Mouse (Mus musculus) MEL (cell line): ENCODE results near the gene Kctd11.

Experiments
- CHD2 ChIP-seq: IDR thresholded peaks from 2 replicates; pipeline ENCODE4 v1.6.1; 2011; ENCODE audit warnings: low read length, improper control_type of control experiment
- CTCF ChIP-seq, 3 experiments: IDR thresholded peaks in 2 of 3; conservative IDR thresholded peaks in 1 of 3; 2 replicates each; pipeline ENCODE4 v1.5.1; 2011 to 2012; ENCODE audit warnings: low read length in 3 of 3, low read depth in 2 of 3, mild to moderate bottlenecking in 2 of 3, improper control_type of control experiment in 1 of 3, inconsistent platforms in 1 of 3, mixed read lengths in 1 of 3, moderate library complexity in 1 of 3; ENCODE audit not compliant: control insufficient read depth in 1 of 3, insufficient read depth in 1 of 3, poor library complexity in 1 of 3, severe bottlenecking in 1 of 3
- E2F4 ChIP-seq: IDR thresholded peaks from 2 replicates; pipeline ENCODE4 v1.6.1; 2011; ENCODE audit warnings: low read depth, low read length, improper control_type of control experiment, borderline replicate concordance
- POLR2A ChIP-seq, 2 experiments: IDR thresholded peaks; 2 replicates each; pipeline ENCODE4 v1.6.1; 2011 to 2012; ENCODE audit warnings: low read length in 2 of 2, mild to moderate bottlenecking in 2 of 2, control low read depth in 1 of 2, improper control_type of control experiment in 1 of 2, low read depth in 1 of 2, moderate library complexity in 1 of 2; ENCODE audit not compliant: control insufficient read depth in 1 of 2, insufficient read depth in 1 of 2, poor library complexity in 1 of 2
- POLR2AphosphoS5 ChIP-seq: IDR thresholded peaks from 2 replicates; pipeline ENCODE4 v1.6.1; 2012; ENCODE audit warnings: low read depth, borderline replicate concordance, mild to moderate bottlenecking, inconsistent platforms, low read length, moderate library complexity, mixed read lengths
- ZKSCAN1 ChIP-seq: IDR thresholded peaks from 2 replicates; pipeline ENCODE4 v1.6.1; 2012; ENCODE audit warnings: low read depth, mild to moderate bottlenecking, inconsistent platforms, low read length, improper control_type of control experiment, moderate library complexity
- ZMIZ1 ChIP-seq: IDR thresholded peaks from 2 replicates; pipeline ENCODE4 v1.6.1; 2012; ENCODE audit warnings: low read depth, mild to moderate bottlenecking, inconsistent platforms, low read length, improper control_type of control experiment, moderate library complexity
- ZNF384 ChIP-seq: IDR thresholded peaks from 2 replicates; pipeline ENCODE4 v1.6.1; 2012; ENCODE audit warnings: low read depth, mild to moderate bottlenecking, inconsistent platforms, low read length, improper control_type of control experiment

DNA sequence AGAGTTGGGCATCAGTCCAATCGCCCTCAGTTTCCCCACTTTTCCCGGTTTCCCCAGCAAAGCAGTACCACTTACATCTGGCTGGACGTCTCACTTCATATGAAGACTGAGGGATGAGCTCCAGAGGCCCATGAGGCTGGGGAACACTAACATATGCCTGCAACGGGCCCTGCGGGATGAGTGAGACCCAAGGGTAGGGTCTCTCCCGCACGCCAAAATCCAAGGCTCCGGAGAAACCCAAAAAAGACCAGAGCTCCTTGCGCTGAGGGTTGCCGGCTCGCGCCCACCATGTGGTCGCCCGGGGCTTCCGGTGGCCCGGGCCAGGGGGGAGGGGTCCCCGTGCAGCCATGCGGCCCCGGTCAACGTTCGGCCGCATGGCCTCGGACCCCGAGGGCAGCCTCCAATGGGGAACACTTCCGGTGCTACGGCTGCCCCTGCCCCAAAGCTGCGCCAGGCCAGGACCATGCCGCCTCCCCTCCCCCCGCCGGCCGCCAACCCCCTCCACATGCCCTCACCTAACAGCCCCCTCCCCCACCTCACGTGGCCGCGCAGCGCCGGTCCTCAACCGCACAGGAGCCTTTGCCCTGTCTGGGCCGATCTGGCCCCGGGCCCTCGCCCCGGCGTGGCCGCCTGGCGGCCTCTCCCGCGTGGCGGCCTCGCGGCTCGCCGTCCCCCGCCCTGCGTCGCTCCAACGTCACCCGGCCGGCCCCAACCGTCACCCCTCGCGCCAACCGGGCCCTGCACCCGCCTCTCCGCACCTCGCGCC is 39.2 kb upstream of the Kctd11 start:
- TF ChIP-seq CHD2 (peak; percentile 48; the same call in 1 of the 2 replicates), CTCF (IDR thresholded peaks at IDR 0.05 in 2 of 3, conservative IDR thresholded peaks at IDR 0.05 in 1 of 3; ENCODE audit: control insufficient read depth in 1 of 3, insufficient read depth in 1 of 3, low read depth in 2 of 3, low read length in 3 of 3, poor library complexity in 1 of 3, severe bottlenecking in 1 of 3) (no peak), ZNF384 (no peak), E2F4 (no peak), POLR2AphosphoS5 (peak; percentile 9; the same call in 1 of the 2 replicates), ZMIZ1 (no peak; the same call in 1 of the 2 replicates), ZKSCAN1 (no peak), POLR2A (IDR thresholded peaks at IDR 0.05; ENCODE audit: control insufficient read depth in 1 of 2, insufficient read depth in 1 of 2, low read depth in 1 of 2, low read length in 2 of 2, poor library complexity in 1 of 2) (no peak)
